Mouse (Mus musculus): Measurements from ENCODE around the gene Lsm6.

DNA sequence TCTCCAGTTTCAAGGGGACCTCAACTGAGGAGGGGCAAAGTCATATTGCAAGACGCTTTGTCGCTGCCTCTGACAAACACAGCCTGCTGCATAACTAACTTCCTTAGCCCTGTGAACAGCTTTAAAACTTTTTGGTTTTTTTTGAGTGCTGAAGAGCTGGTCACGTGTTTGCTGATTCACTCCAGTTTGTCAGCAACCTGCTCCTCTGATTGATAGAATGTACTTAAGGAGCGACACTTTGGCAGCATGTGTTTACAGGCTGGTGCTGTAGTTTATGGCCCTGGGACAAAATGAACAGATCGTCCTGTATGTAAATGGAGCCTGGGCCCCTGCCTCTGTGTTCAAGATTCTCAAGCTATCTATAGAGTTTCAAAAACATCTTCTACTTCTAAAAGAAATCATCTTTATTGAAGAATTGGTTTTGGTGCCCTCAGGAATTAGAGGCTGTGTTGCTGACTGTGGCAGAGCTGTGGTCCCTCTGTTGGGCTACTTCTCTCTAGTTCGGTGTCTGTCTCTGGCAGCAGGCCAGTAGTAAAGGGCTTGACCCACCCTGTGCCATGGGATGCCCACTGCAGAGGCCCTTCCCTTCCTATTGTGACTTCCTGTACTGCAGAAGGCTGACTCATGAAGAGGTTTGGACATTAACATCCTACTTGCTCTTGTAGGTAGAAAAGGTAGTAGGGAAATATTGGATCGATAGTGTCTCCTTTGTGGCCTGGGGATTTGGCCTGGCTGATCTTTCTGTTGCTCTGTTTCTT, 17.9 kb upstream of the Lsm6 start:
- no peak for TF ChIP-seq CTCF (IDR thresholded peaks at IDR 0.05; ENCODE audit: low read depth)
- no peak for TF ChIP-seq EP300 (optimal IDR thresholded peaks at IDR 0.05)
